Mouse (Mus musculus): Measurements from ENCODE around the gene Olfr45. TPM values are rescaled to one million over a fixed set of nuclear protein-coding genes. Genes with fewer than 3 reads are reported as not detected.

Gene Olfr45
- total and polyA plus RNA-seq, 3 experiments, result not detected

- Histone ChIP-seq H3K27me3 (ENCODE audit: control insufficient read depth in 1 of 2, insufficient read depth in 2 of 2, low read length in 2 of 2) (no peaks in the 10 kb centered on the region), H3K79me2 (ENCODE audit: control insufficient read depth, insufficient read depth, low read length, poor library complexity) (no peaks in the 10 kb centered on the region), H3K36me3 (ENCODE audit: control insufficient read depth in 1 of 2, insufficient read depth in 2 of 2, low read length in 2 of 2) (no peaks in the 10 kb centered on the region), H3K4me3 (ENCODE audit: control insufficient read depth in 1 of 2, insufficient read depth in 1 of 2, low read depth in 2 of 2, low read length in 2 of 2) (no peak overlapping the region), H3K4me1 (ENCODE audit: control insufficient read depth in 1 of 2, insufficient read depth in 2 of 2, low read length in 2 of 2) (no peaks in the 10 kb centered on the region), H3K27ac (ENCODE audit: control insufficient read depth, low read depth, low read length) (no peak overlapping the region), H3K9ac (ENCODE audit: control insufficient read depth, low read depth, low read length, poor library complexity, severe bottlenecking) (no peak overlapping the region), H3K9me3 (replicated peaks; ENCODE audit: insufficient read depth, low read length) (no peaks in the 10 kb centered on the region)
- no peak for DNase-seq (ENCODE audit: low read depth, low spot score)
- no peak for TF ChIP-seq CTCF (IDR thresholded peaks at IDR 0.05 in 2 of 3, conservative IDR thresholded peaks at IDR 0.05 in 1 of 3; ENCODE audit: control insufficient read depth in 1 of 3, insufficient read depth in 1 of 3, low read depth in 2 of 3, low read length in 3 of 3, poor library complexity in 1 of 3, severe bottlenecking in 1 of 3)
- TF ChIP-seq TCF12 (IDR thresholded peaks at IDR 0.05; ENCODE audit: low read depth, low read length), result no peak
- TF ChIP-seq BHLHE40 (IDR thresholded peaks at IDR 0.05; ENCODE audit: borderline replicate concordance, low read depth, low read length), result no peak
- no peak for TF ChIP-seq CHD2 (IDR thresholded peaks at IDR 0.05; ENCODE audit: low read length)
- no peak for TF ChIP-seq SIN3A (IDR thresholded peaks at IDR 0.05; ENCODE audit: low read length)
- TF ChIP-seq TBP (IDR thresholded peaks at IDR 0.05; ENCODE audit: low read depth, low read length), result no peak
- no peak for TF ChIP-seq USF1 (IDR thresholded peaks at IDR 0.05; ENCODE audit: low read depth, low read length)
- no peak for TF ChIP-seq ZNF384 (IDR thresholded peaks at IDR 0.05; ENCODE audit: low read depth, low read length)
- no peak for TF ChIP-seq ETS1 (IDR thresholded peaks at IDR 0.05; ENCODE audit: low read depth, low read length)
Measured at GRCm38 (mm10) chr7:140721095-140721494, 39.3 kb downstream of the Olfr45 start.

DNA sequence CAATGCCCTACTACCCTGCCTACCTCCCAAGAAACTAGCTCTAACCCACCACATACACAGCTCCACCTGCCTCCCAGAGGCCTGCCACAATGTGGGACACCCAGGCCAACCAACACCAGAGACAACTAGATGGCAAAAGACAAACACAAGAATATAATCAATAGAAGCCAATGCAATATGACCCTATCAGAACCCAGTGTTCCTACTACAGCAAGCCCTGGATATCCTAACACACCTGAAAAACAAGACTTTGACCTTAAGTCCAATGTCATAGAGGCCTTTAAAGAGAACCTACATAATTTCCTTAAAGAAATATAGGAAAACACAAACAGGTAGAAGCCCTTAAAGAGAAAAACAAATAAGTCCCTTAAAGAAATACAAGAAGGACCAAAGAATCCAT, 43.8 kb downstream of the Olfr45 start:
- Histone ChIP-seq H3K79me2 (ENCODE audit: control insufficient read depth, insufficient read depth, low read length, poor library complexity) (no peaks in the 10 kb centered on the region), H3K36me3 (ENCODE audit: control insufficient read depth in 1 of 2, insufficient read depth in 2 of 2, low read length in 2 of 2) (no peaks in the 10 kb centered on the region), H3K27ac (ENCODE audit: control insufficient read depth, low read depth, low read length) (no peak overlapping the region), H3K4me1 (ENCODE audit: control insufficient read depth in 1 of 2, insufficient read depth in 2 of 2, low read length in 2 of 2) (no peaks in the 10 kb centered on the region), H3K4me3 (ENCODE audit: control insufficient read depth in 1 of 2, insufficient read depth in 1 of 2, low read depth in 2 of 2, low read length in 2 of 2) (no peak overlapping the region), H3K9ac (ENCODE audit: control insufficient read depth, low read depth, low read length, poor library complexity, severe bottlenecking) (no peak overlapping the region), H3K27me3 (ENCODE audit: control insufficient read depth in 1 of 2, insufficient read depth in 2 of 2, low read length in 2 of 2) (no peaks in the 10 kb centered on the region), H3K9me3 (replicated peaks; ENCODE audit: insufficient read depth, low read length) (no peaks in the 10 kb centered on the region)
- no peak for TF ChIP-seq SMC3 (IDR thresholded peaks at IDR 0.05; ENCODE audit: low read depth, low read length)
- no peak for TF ChIP-seq USF1 (IDR thresholded peaks at IDR 0.05; ENCODE audit: low read depth, low read length)
- TF ChIP-seq RCOR1 (IDR thresholded peaks at IDR 0.05; ENCODE audit: low read depth, low read length), result no peak
- no peak for TF ChIP-seq SIN3A (IDR thresholded peaks at IDR 0.05; ENCODE audit: low read length)
- no peak for TF ChIP-seq ZC3H11A (IDR thresholded peaks at IDR 0.05; ENCODE audit: low read depth, low read length)
- no peak for TF ChIP-seq MXI1 (IDR thresholded peaks at IDR 0.05; ENCODE audit: low read depth, low read length)
- TF ChIP-seq CTCF (IDR thresholded peaks at IDR 0.05 in 2 of 3, conservative IDR thresholded peaks at IDR 0.05 in 1 of 3; ENCODE audit: control insufficient read depth in 1 of 3, insufficient read depth in 1 of 3, low read depth in 2 of 3, low read length in 3 of 3, poor library complexity in 1 of 3, severe bottlenecking in 1 of 3), result no peak
- TF ChIP-seq HCFC1 (IDR thresholded peaks at IDR 0.05; ENCODE audit: low read depth, low read length), result no peak
- no peak for DNase-seq (ENCODE audit: low read depth, low spot score)

- Histone ChIP-seq H3K9me3 (replicated peaks; ENCODE audit: insufficient read depth, low read length) (no peaks in the 10 kb centered on the region), H3K27ac (ENCODE audit: control insufficient read depth, low read depth, low read length) (no peak overlapping the region), H3K4me3 (ENCODE audit: control insufficient read depth in 1 of 2, insufficient read depth in 1 of 2, low read depth in 2 of 2, low read length in 2 of 2) (no peak overlapping the region), H3K4me1 (ENCODE audit: control insufficient read depth in 1 of 2, insufficient read depth in 2 of 2, low read length in 2 of 2) (no peaks in the 10 kb centered on the region), H3K9ac (ENCODE audit: control insufficient read depth, low read depth, low read length, poor library complexity, severe bottlenecking) (no peak overlapping the region), H3K36me3 (ENCODE audit: control insufficient read depth in 1 of 2, insufficient read depth in 2 of 2, low read length in 2 of 2) (no peaks in the 10 kb centered on the region), H3K27me3 (ENCODE audit: control insufficient read depth in 1 of 2, insufficient read depth in 2 of 2, low read length in 2 of 2) (no peaks in the 10 kb centered on the region), H3K79me2 (ENCODE audit: control insufficient read depth, insufficient read depth, low read length, poor library complexity) (no peaks in the 10 kb centered on the region)
- no peak for TF ChIP-seq KAT2A (conservative IDR thresholded peaks at IDR 0.05; ENCODE audit: low read depth, low read length)
- TF ChIP-seq MAFK (IDR thresholded peaks at IDR 0.05; ENCODE audit: borderline replicate concordance, low read depth, low read length), result no peak
- no peak for DNase-seq (ENCODE audit: low read depth, low spot score)
Measured at GRCm38 (mm10) chr7:140733162-140733561, 51.4 kb downstream of the Olfr45 start.

Other genes starting within 250 kb of the Olfr45 start
- gene Olfr533, start 218.6 kb upstream of the Olfr45 start, total RNA-seq (2012; rRNA removed), result not detected in 2 replicates
- gene Olfr533, start 218.6 kb upstream of the Olfr45 start, polyA plus RNA-seq (2012; ENCODE audit: insufficient read depth in 1 of 2, insufficient read length in 2 of 2, low read depth in 1 of 2, low replicate concordance in 2 of 2, missing spikeins in 1 of 2), result not detected
- not detected in 2 replicates for gene Olfr535, start 197.7 kb upstream of the Olfr45 start, total RNA-seq (2012; rRNA removed)
- not detected for gene Olfr535, start 197.7 kb upstream of the Olfr45 start, polyA plus RNA-seq (2012; ENCODE audit: insufficient read depth in 1 of 2, insufficient read length in 2 of 2, low read depth in 1 of 2, low replicate concordance in 2 of 2, missing spikeins in 1 of 2)
- gene Olfr536, start 174.6 kb upstream of the Olfr45 start, total RNA-seq (2012; rRNA removed), result not detected in 2 replicates
- not detected for gene Olfr536, start 174.6 kb upstream of the Olfr45 start, polyA plus RNA-seq (2012; ENCODE audit: insufficient read depth in 1 of 2, insufficient read length in 2 of 2, low read depth in 1 of 2, low replicate concordance in 2 of 2, missing spikeins in 1 of 2)
- gene Olfr538, start 114.1 kb upstream of the Olfr45 start, total RNA-seq (2012; rRNA removed), result not detected in 2 replicates
- gene Olfr538, start 114.1 kb upstream of the Olfr45 start, polyA plus RNA-seq (2012; ENCODE audit: insufficient read depth in 1 of 2, insufficient read length in 2 of 2, low read depth in 1 of 2, low replicate concordance in 2 of 2, missing spikeins in 1 of 2), result not detected
- gene Olfr46, start 80.7 kb upstream of the Olfr45 start, total RNA-seq (2012; rRNA removed), result not detected in 2 replicates
- gene Olfr46, start 80.7 kb upstream of the Olfr45 start, polyA plus RNA-seq (2012; ENCODE audit: insufficient read depth in 1 of 2, insufficient read length in 2 of 2, low read depth in 1 of 2, low replicate concordance in 2 of 2, missing spikeins in 1 of 2), result not detected
- gene Olfr61, start 53.0 kb upstream of the Olfr45 start, total RNA-seq (2012; rRNA removed), result not detected in 2 replicates
- not detected for gene Olfr61, start 53.0 kb upstream of the Olfr45 start, polyA plus RNA-seq (2012; ENCODE audit: insufficient read depth in 1 of 2, insufficient read length in 2 of 2, low read depth in 1 of 2, low replicate concordance in 2 of 2, missing spikeins in 1 of 2)
- gene Olfr53, start 35.5 kb upstream of the Olfr45 start, total RNA-seq (2012; rRNA removed), result not detected in 2 replicates
- not detected for gene Olfr53, start 35.5 kb upstream of the Olfr45 start, polyA plus RNA-seq (2012; ENCODE audit: insufficient read depth in 1 of 2, insufficient read length in 2 of 2, low read depth in 1 of 2, low replicate concordance in 2 of 2, missing spikeins in 1 of 2)
- gene Olfr539, start 22.0 kb upstream of the Olfr45 start, total RNA-seq (2012; rRNA removed), result not detected in 2 replicates
- not detected for gene Olfr539, start 22.0 kb upstream of the Olfr45 start, polyA plus RNA-seq (2012; ENCODE audit: insufficient read depth in 1 of 2, insufficient read length in 2 of 2, low read depth in 1 of 2, low replicate concordance in 2 of 2, missing spikeins in 1 of 2)
- not detected in 2 replicates for gene Olfr541, start 15.3 kb downstream of the Olfr45 start, total RNA-seq (2012; rRNA removed)
- not detected for gene Olfr541, start 15.3 kb downstream of the Olfr45 start, polyA plus RNA-seq (2012; ENCODE audit: insufficient read depth in 1 of 2, insufficient read length in 2 of 2, low read depth in 1 of 2, low replicate concordance in 2 of 2, missing spikeins in 1 of 2)
- gene Cyp2e1, start 81.8 kb downstream of the Olfr45 start, total RNA-seq (2012; rRNA removed), result not detected in 2 replicates
- gene Cyp2e1, start 81.8 kb downstream of the Olfr45 start, polyA plus RNA-seq (2012; ENCODE audit: insufficient read depth in 1 of 2, insufficient read length in 2 of 2, low read depth in 1 of 2, low replicate concordance in 2 of 2, missing spikeins in 1 of 2), result not detected
- not detected in 2 replicates for gene Syce1, start 105.9 kb downstream of the Olfr45 start, total RNA-seq (2012; rRNA removed)
- gene Syce1, start 105.9 kb downstream of the Olfr45 start, polyA plus RNA-seq (2012; ENCODE audit: insufficient read depth in 1 of 2, insufficient read length in 2 of 2, low read depth in 1 of 2, low replicate concordance in 2 of 2, missing spikeins in 1 of 2), result not detected
- gene Zfp941, start 140.2 kb downstream of the Olfr45 start, total RNA-seq (2012; rRNA removed), result not detected in 2 replicates
- not detected for gene Zfp941, start 140.2 kb downstream of the Olfr45 start, polyA plus RNA-seq (2012; ENCODE audit: insufficient read depth in 1 of 2, insufficient read length in 2 of 2, low read depth in 1 of 2, low replicate concordance in 2 of 2, missing spikeins in 1 of 2)
- not detected in 2 replicates for gene Urah, start 153.1 kb downstream of the Olfr45 start, total RNA-seq (2012; rRNA removed)
- gene Urah, start 153.1 kb downstream of the Olfr45 start, polyA plus RNA-seq (2012; ENCODE audit: insufficient read depth in 1 of 2, insufficient read length in 2 of 2, low read depth in 1 of 2, low replicate concordance in 2 of 2, missing spikeins in 1 of 2), result not detected
- not detected in 2 replicates for gene Scgb1c1, start 163.6 kb downstream of the Olfr45 start, total RNA-seq (2012; rRNA removed)
- gene Scgb1c1, start 163.6 kb downstream of the Olfr45 start, polyA plus RNA-seq (2012; ENCODE audit: insufficient read depth in 1 of 2, insufficient read length in 2 of 2, low read depth in 1 of 2, low replicate concordance in 2 of 2, missing spikeins in 1 of 2), result not detected
- not detected in 2 replicates for gene Odf3, start 165.9 kb downstream of the Olfr45 start, total RNA-seq (2012; rRNA removed)
- not detected for gene Odf3, start 165.9 kb downstream of the Olfr45 start, polyA plus RNA-seq (2012; ENCODE audit: insufficient read depth in 1 of 2, insufficient read length in 2 of 2, low read depth in 1 of 2, low replicate concordance in 2 of 2, missing spikeins in 1 of 2)
- not detected in 2 replicates for gene Gm45785, start 174.4 kb downstream of the Olfr45 start, total RNA-seq (2012; rRNA removed)
- not detected for gene Gm45785, start 174.4 kb downstream of the Olfr45 start, polyA plus RNA-seq (2012; ENCODE audit: insufficient read depth in 1 of 2, insufficient read length in 2 of 2, low read depth in 1 of 2, low replicate concordance in 2 of 2, missing spikeins in 1 of 2)
- 44.5 and 52.3 TPM in 2 replicates for gene Ric8a, start 175.0 kb downstream of the Olfr45 start, total RNA-seq (2012; rRNA removed)
- gene Ric8a, start 175.0 kb downstream of the Olfr45 start, polyA plus RNA-seq (2012; ENCODE audit: insufficient read depth in 1 of 2, insufficient read length in 2 of 2, low read depth in 1 of 2, low replicate concordance in 2 of 2, missing spikeins in 1 of 2), result 10 to 100 TPM in 1 of 2 experiments, not detected in 1; 63.4 TPM
- 12.1 and 16.0 TPM in 2 replicates for gene Bet1l, start 175.6 kb downstream of the Olfr45 start, total RNA-seq (2012; rRNA removed)
- gene Bet1l, start 175.6 kb downstream of the Olfr45 start, polyA plus RNA-seq (2012; ENCODE audit: insufficient read depth in 1 of 2, insufficient read length in 2 of 2, low read depth in 1 of 2, low replicate concordance in 2 of 2, missing spikeins in 1 of 2), result 10 to 100 TPM in 1 of 2 experiments, not detected in 1; 26.2 TPM
- 165 and 191 TPM in 2 replicates for gene Psmd13, start 200.0 kb downstream of the Olfr45 start, total RNA-seq (2012; rRNA removed)
- gene Psmd13, start 200.0 kb downstream of the Olfr45 start, polyA plus RNA-seq (2012; ENCODE audit: insufficient read depth in 1 of 2, insufficient read length in 2 of 2, low read depth in 1 of 2, low replicate concordance in 2 of 2, missing spikeins in 1 of 2), result 100 to 1,000 TPM in 1 of 2 experiments, not detected in 1; 215 TPM
- gene Sirt3, start 200.4 kb downstream of the Olfr45 start, total RNA-seq (2012; rRNA removed), result 16.0 and 16.1 TPM in 2 replicates
- gene Sirt3, start 200.4 kb downstream of the Olfr45 start, polyA plus RNA-seq (2012; ENCODE audit: insufficient read depth in 1 of 2, insufficient read length in 2 of 2, low read depth in 1 of 2, low replicate concordance in 2 of 2, missing spikeins in 1 of 2), result 10 to 100 TPM in 1 of 2 experiments, not detected in 1; 19.5 TPM
- not detected in 2 replicates for gene Cox8b, start 218.5 kb downstream of the Olfr45 start, total RNA-seq (2012; rRNA removed)
- not detected for gene Cox8b, start 218.5 kb downstream of the Olfr45 start, polyA plus RNA-seq (2012; ENCODE audit: insufficient read depth in 1 of 2, insufficient read length in 2 of 2, low read depth in 1 of 2, low replicate concordance in 2 of 2, missing spikeins in 1 of 2)
- gene Nlrp6, start 239.0 kb downstream of the Olfr45 start, total RNA-seq (2012; rRNA removed), result not detected in 2 replicates
- not detected for gene Nlrp6, start 239.0 kb downstream of the Olfr45 start, polyA plus RNA-seq (2012; ENCODE audit: insufficient read depth in 1 of 2, insufficient read length in 2 of 2, low read depth in 1 of 2, low replicate concordance in 2 of 2, missing spikeins in 1 of 2)